Mouse (Mus musculus) embryo, embryonic 10 days (tissue): ENCODE data around the gene Trabd2b.

Experiments
- DNase-seq: peaks from one replicate; pipeline ENCODE4 v3.0.0-alpha.2; 2015; ENCODE audit warnings: low spot score

The Trabd2b gene

GRCm38 (mm10) chr4:114406355-114407101 lies at the start of gene Trabd2b:
Gene Trabd2b, plus strand, starts transcription at chr4:114406724.
- peak; percentile 63 for DNase-seq

GRCm38 (mm10) chr4:114357420-114357819 lies 49.1 kb upstream of the Trabd2b start:
- DNase-seq: peak; percentile 16

GRCm38 (mm10) chr4:114358874-114359273 lies 47.6 kb upstream of the Trabd2b start:
- no peak for DNase-seq

GRCm38 (mm10) chr4:114359818-114360217 lies 46.7 kb upstream of the Trabd2b start:
- no peak for DNase-seq

GRCm38 (mm10) chr4:114361336-114361735 lies 45.2 kb upstream of the Trabd2b start:
- no peak for DNase-seq

- DNase-seq: no peak
Observed at GRCm38 (mm10) chr4:114365000-114365399, 41.5 kb upstream of the Trabd2b start.

- no peak for DNase-seq
Observed at GRCm38 (mm10) chr4:114365595-114365994, 40.9 kb upstream of the Trabd2b start.

- DNase-seq: no peak
Observed at GRCm38 (mm10) chr4:114367005-114367404, 39.5 kb upstream of the Trabd2b start.

GRCm38 (mm10) chr4:114367840-114368239 lies 38.7 kb upstream of the Trabd2b start:
- no peak for DNase-seq

GRCm38 (mm10) chr4:114369591-114369990 lies 36.9 kb upstream of the Trabd2b start:
- DNase-seq: no peak

- DNase-seq: no peak
Observed at GRCm38 (mm10) chr4:114370935-114371715, 35.4 kb upstream of the Trabd2b start.

- DNase-seq: no peak
Observed at GRCm38 (mm10) chr4:114372699-114373098, 33.8 kb upstream of the Trabd2b start.

- DNase-seq: no peak
Observed at GRCm38 (mm10) chr4:114374330-114374729, 32.2 kb upstream of the Trabd2b start.

- no peak for DNase-seq
Observed at GRCm38 (mm10) chr4:114377531-114377930, 29.0 kb upstream of the Trabd2b start.

- no peak for DNase-seq
Observed at GRCm38 (mm10) chr4:114378512-114378911, 28.0 kb upstream of the Trabd2b start.

- DNase-seq: no peak
Observed at GRCm38 (mm10) chr4:114379416-114379956, 27.0 kb upstream of the Trabd2b start.

- DNase-seq: no peak
Observed at GRCm38 (mm10) chr4:114382627-114383026, 23.9 kb upstream of the Trabd2b start.

- DNase-seq: no peak
Observed at GRCm38 (mm10) chr4:114385236-114385635, 21.3 kb upstream of the Trabd2b start.

GRCm38 (mm10) chr4:114386395-114386811 lies 20.1 kb upstream of the Trabd2b start:
- DNase-seq: peak; percentile 40

GRCm38 (mm10) chr4:114387527-114388135 lies 18.9 kb upstream of the Trabd2b start:
- no peak for DNase-seq

- DNase-seq: no peak
Observed at GRCm38 (mm10) chr4:114388306-114388705, 18.2 kb upstream of the Trabd2b start.

GRCm38 (mm10) chr4:114389653-114390052 lies 16.9 kb upstream of the Trabd2b start:
- no peak for DNase-seq
